Mouse (Mus musculus) retina, adult 2 months (tissue): ENCODE measurements around the gene Slc9b1.
A peak's percentile ranks its signal among the peaks of the same experiment; 100 is the strongest.

Experiments used
- DNase-seq: peaks from one replicate; pipeline ENCODE4 v3.0.0-alpha.2; 2012; ENCODE audit warnings: low read depth, low spot score

Gene Slc9b1

DNA sequence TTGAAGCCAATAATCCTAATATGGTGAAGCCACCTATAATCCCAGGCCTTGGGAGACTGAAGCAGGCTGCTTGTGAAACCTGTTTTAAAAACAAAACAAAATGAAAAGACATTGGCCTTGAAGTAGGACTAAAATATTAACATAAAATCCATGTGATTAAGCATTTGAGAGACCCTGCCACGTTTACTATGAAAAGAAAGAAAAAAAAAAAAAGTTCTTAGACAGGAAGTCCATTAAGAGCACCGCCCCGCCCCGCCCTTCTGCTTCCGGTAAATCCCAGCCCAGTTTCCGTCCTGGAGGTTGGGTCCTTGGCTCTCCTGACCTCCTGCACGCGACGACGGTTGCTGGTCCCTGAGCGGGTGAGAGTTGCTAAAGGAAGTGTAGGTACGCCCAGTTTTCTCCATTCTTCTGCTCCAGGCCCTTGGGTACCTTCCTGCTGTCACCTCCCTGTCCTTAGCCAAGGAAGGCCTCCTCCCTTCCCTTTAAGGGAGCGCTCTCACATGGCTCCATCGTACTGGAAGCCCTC is at the start of gene Slc9b1:
Gene Slc9b1 (plus strand): TSS at position 291 of the 526 bp plus-strand sequence.
- DNase-seq = no peak

DNA sequence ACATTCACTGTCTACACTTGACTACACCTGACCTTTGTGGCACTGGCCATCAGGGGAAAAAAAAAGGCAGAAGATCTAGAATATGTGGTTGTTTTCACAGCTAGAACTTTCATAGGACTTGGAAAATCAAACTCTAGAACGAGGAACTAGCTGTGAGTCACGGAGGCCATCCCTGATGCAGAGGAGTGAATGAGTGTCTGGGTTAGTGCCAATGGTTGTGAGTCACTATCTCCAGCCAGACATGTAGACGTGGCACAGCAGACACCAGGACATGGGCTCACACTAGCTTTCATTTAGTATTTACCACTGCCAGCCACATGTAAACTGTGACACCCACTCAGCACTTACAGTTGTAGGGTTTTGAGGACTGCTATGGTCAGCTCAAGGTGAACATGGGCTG is 49.3 kb upstream of the Slc9b1 start:
- no peak for DNase-seq

DNA sequence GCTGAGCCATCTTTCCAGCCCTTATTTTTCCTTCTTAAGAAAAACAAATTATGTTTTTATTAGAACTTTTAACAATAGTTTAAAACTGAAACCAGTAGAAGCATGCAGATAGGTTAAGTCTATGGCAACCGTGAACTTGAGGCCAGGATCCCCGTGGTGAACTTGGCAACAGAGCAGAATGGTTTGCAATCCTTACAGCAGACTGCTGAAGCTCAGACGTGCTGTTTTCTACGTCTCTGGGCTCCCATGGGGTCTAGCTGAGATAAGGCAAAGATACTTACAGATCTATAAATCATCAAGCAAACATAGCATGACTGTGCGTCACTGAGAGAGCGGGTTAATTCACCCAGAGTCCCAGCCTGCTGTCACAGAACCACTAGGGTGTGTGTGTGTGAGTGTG is 47.7 kb upstream of the Slc9b1 start:
- no peak for DNase-seq

DNA sequence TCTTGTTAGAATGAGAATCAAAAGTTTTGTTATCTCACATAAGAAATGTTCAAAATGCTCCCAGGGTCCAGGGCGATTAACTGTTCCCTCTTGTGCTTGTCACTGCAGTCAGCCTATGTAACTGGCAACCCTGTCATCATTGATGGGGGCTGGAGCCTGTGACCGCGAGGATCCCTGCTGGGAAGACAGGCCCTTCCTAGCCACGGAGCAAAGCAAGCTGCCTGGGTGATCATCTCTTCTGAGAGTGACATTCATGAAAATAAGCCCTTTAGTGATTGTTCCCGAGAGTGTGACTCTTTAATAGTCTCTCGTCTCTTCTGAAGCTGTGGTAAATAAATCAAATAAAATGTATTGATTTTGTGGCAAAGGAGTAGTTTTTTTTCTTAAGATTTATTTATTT is 43.8 kb upstream of the Slc9b1 start:
- DNase-seq = no peak

DNA sequence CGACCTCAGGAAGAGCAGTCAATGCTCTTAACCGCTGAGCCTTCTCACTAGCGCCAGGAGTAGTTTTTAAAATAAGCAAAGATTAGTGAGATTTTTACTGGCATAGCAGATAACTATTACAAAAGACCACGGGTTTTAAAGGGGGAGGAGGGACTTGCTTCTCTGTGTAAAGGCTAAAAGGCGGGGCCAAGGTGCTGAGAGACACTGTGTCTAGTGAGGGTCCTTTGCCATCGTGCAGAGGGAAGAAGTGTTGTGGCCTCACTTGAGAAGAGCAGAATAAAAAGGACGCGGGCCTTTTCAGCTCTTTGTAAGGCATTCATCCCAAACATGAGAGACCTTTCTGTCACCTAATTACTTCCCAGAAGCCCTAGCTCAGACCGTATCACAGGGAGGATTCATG is 43.3 kb upstream of the Slc9b1 start:
- no peak for DNase-seq

DNA sequence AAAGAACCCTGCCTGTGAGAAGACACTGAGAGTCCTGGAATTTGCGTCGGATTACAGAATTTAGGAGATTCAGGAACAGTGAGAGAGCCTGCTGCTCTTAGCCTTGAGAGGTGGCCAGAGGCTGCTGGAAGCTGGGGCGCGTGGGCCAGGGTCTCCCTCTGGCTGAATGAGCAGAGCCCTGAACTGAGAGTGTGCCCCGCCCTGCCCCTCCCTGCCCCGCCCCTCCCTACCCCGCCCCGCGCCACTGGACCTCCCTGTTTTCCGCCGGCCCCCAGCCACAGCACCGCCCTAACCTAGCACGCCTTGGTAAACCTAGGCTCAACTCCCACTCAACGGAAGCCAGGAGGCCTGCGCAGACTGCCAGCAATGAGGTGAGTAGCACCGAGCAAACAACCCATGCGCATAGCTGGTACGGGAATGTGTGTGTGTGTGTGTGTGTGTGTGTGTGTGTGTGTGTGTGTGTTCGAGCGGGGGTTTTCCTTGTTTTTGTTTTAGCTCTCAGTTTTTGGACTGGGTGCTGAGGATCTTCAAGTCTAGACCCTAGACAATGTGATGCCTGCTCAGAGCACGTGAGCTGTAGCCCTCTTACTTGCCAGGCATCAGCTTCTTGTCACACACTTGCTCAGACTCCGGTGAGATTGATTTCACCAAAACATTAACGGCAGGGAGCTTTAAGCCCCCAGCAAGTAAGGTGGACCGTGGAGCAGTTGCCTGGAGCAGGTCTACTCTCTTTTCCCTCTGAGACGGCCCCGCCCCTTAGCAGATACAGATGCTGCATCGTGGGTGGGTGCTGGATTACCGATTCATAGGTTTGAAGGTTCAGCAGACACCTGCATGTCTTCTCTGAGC is 40.2 kb upstream of the Slc9b1 start, which contains the start of gene Slc9b2:
Gene Slc9b2 (plus strand): TSS at position 290 of the 849 bp plus-strand sequence.
- no peak for DNase-seq

DNA sequence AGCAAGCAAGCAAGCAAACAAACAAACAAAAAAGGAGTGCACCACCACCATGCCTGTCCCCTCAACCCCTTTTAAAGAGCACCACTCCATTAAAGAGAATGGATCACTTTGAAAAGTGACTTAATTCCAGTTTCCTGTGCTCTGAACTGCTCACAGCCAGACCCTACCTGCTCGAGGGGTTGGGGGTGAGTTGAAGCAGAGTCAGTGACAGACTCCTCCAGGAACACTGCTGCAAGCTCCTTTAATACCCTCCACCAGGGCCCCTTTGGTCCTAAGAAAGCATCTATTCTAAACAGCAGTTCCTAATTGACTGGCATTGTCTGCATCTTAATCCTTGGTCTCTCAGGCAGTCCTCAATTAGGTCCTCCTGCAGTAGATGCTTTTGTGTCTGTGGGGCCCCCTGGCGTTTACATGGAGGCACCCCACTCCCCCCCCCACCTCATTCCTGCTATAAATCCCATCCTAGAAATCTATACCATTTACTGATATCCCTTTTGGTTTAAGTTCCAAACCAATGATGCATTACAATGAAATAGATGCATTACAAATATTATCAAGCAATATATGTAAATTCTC is 34.8 kb upstream of the Slc9b1 start:
- DNase-seq = no peak

DNA sequence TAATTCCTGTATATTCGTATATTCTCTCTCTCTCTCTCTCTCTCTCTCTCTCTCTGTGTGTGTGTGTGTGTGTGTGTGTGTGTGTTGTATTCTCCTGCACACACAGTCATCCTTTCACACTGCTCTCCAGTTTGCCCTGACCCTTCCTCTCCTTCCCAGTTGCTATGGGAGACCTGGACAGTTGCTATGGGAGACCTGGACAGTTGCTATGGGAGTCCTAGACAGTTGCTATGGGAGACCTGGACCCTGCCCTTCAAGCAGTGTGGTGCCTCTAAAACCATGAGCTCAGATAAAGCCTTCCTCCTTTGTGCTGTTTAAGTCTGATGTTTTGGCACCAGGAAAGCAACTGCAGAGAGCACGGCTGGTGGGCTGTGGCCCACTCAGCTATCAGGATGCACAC is 34.1 kb upstream of the Slc9b1 start:
- DNase-seq = no peak

DNA sequence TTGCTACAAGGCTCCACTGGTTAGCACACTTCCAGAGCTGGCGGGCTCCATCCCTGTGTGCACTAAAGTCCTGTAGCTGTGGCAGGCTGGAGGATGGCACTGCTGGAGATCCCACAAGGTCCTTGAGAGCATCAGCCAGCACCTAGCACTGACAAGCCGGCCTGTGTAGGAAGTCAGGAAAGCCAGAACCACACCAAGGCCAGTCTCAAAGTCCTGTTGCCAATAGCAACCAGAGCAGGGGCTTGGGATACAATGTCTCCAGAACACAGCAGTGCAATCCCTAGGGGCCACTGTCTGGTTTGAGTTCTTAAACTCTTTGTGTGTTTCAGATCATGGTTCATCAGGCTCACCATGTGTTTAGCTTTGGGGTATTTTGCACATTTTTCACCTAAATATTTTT is 33.0 kb upstream of the Slc9b1 start:
- DNase-seq = no peak

DNA sequence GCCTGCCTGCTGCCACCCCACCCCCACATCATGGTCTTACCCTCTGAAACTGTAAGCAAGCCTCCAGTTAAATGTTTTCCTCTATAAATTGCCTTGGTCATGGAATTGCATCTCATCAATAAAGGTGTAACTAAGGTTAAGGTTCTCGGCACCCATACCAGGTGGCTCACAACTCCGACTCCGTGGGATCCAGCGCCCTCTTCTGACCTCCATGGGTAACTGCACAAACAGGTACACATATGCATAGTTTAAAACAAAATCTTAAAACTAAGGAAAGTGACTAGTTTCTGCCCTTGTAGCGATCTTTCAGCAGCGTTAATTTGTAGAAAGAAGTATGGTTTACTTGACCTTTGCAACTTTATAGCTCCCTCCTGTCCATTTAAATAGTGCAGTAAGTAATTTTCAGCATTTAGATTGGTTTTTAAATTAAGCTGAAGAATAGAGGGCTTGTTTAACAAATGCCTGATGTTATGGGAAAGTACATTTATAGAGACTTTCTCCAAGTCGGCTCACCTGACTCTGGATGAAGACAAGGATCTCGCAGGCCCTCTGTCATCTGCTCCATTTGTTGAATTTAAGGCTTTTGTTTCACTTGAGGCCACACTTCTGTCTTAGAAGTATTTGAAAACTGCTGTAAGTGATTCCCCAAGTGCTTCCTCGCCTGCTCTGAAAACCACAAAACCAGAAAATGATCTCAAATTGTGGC is 32.0 kb upstream of the Slc9b1 start:
- DNase-seq = no peak

DNA sequence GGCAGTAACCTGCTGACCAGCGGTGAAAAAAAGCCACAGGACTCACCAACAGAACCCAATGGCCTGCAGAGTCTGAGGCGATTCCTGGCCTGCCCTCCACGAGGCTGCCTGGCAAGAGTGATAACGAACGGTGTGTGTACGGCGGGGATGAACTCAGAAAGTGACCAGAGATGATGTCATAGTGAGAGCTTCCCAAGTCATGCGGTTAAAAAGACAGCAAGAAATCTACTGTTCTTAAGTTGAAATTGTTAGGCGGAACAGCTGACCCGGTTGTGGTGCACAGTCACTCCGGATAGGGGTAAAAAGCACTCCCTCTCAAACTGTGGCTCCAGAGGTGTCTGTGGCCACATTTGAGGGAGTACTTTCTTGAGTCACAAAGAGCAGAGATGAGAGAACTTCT is 29.5 kb upstream of the Slc9b1 start:
- no peak for DNase-seq

DNA sequence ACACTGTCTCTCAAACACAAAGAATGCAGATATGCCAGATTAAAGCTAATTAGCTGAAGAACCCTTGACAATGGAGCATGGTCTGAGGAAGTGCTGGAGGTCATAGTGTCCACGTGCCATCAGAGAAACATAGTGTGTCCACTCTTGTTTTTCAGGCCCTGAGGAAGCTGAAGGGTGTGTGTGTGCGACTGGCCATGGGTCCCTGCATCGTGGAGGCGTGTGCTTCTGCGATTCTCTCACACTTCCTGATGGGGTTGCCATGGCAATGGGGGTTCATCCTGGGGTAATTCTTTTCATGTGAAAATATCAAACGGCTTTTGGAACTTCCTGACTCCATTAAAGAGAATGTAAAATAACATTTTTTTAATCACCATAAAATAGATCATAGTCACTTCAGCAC is 23.5 kb upstream of the Slc9b1 start:
- no peak for DNase-seq

DNA sequence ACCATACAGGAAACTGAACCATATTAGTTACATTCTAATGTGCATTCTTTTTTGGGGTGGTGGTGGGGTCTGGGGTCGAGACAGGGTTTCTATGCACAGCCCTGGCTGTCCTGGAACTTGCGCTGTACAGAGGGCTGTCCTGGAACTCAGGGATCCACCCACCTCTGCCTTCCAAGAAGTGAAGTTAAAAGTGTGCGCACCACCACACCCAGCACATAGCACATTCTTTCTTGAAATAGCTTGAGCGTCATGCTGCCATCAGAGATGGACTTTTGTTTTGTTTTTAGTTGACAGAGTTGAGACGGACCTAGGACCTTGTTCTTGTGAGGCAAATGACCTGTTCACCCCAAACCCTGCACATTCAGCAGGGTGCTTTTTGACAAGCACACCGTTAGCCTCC is 20.7 kb upstream of the Slc9b1 start:
- no peak for DNase-seq

DNA sequence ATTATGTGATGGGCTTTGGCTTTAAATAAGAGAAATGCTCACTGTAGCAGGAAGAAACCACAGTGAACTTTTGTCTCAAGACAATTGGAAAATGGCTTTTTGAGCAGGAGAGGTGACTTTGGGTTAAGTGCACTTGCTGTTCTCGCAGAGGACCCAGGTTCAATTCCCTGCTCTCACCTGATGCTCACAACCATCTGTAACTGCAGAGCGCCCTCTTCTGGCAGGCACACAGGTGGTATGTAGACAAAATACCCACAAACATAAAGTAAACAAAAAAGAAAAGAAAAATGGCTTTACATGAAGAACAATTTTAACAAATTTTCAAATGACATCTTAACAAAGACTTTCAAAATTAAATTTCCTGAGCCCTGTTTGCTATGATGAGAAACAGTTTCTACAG is 20.2 kb upstream of the Slc9b1 start:
- DNase-seq = no peak

DNA sequence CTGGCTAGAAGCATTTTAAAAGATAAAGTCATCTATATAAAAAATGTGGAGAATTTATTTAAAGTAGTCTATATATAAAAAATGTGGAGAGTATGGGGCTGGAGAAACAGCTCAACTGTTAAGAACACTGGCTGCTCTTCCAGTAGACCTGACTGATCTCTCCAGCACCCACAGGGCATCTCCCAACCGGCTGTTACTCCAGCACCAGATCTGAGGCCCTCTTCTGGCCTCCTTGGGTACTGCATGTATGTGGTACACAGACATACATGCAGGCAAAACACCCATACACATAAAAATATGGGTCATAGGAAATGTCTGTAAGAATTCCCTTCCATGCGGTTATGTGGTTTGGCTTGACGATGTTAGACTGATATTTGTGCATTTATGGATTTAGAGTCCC is 19.3 kb upstream of the Slc9b1 start:
- peak; percentile 3 for DNase-seq

DNA sequence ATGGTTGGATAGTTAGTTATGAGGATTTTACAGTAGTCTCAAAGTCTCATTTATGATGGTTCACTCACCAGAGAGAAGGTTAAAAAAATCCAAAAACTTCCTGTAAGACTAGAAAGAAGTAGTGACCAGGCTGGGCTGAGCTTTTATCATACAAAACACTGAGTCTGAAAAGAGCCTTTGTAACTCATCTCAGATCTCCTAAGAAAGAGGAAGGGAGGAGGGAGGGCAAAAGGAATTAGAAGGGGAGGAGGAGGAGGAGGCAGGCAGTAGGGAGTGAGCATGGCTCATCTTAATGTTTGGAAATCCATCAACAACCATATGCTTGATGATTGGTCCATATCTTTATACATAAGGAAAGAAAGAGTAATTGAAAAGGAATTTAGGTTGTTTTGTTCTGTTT is 15.1 kb upstream of the Slc9b1 start:
- DNase-seq = no peak

DNA sequence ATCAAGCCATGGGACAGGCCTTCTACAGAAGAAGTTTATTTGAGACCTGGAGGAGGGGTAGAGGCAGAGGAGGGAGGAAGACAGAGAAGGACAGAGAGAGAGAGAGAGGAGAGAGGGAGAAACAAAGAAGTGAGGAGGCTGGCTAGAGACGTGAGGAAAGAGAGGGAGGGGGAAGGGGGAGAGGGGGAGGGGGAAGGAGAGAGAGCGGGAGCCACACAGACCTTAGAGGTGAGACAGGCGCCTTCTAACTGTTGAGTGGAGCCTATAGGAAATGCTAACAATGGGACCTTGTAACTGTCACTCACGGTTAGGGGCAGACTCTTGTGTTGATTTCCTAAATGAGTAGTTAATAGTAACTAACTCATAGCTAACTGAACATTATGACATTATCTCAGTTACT is 14.1 kb upstream of the Slc9b1 start:
- no peak for DNase-seq

DNA sequence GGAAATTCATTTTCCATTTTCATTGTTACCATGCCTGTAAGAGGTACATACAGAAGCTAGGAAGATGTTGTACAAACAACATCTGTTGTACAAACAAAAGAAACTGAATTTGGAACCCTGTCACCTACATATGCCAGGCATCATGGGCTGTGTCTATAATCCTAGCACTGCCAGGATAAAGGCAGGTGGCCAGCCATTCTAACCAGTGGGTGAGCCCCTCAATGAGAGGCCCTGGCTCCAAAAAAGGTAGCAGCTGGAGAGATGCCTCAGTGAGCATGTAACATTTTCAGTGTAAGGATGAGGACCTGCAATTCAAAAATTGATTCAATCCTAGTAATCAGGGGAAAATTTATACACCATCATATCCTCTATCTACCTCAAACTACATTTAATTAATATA is 1.2 kb downstream of the Slc9b1 start:
- no peak for DNase-seq

DNA sequence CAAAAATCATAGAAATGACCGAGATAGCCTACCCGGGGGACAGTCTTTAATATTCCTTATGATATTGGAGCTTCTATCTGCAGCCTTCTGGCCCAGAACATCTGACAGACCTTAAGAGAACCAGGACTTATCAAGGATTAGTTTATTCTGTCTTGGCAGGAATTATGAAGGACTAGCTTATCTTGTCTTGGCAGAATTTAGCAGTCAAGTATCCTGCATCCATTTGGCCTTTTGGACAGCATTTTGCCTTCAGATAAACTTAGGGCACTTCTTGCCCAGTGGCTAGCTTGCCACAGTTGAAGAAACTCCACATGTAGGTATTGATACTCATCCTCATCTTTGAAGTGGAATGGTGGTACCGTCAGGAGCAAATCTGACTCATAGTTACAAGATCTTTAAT is 4.0 kb downstream of the Slc9b1 start:
- DNase-seq = no peak

DNA sequence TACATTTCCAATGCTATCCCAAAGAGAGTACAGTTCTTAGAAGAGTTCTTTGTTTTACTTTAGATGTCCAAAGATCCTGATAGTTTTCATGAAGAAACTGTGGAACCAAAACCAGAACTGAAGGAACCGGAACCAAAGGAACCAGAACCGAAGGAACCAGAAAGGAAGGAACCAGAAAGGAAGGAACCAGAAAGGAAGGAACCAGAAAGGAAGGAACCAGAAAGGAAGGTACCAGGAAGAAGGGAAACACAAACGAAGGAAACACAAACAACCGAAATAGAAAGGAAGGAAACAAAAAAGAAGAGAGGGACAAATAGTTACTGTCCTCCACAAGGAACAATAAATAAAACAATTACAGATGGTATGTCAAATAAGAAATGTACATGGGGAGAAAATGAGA is 9.6 kb downstream of the Slc9b1 start:
- no peak for DNase-seq

DNA sequence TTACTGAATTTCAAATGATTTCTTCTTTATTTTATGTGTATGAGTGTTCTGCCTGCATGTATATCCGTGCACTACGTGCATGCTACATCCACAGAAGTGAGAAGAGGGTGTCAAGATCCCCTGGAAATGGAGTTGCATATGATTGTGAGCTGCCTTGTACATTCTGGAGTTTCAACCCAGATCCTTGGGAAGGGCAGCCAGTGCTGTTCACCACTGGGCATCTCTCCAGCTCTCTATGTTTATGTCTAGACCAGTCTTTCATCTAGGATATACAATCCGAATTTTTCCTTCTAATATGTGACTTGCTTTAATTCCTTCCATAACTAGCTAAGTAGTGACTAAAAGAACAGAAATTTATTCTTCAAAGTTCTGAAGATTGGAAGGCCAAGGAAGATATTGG is 28.0 kb downstream of the Slc9b1 start:
- DNase-seq = no peak

DNA sequence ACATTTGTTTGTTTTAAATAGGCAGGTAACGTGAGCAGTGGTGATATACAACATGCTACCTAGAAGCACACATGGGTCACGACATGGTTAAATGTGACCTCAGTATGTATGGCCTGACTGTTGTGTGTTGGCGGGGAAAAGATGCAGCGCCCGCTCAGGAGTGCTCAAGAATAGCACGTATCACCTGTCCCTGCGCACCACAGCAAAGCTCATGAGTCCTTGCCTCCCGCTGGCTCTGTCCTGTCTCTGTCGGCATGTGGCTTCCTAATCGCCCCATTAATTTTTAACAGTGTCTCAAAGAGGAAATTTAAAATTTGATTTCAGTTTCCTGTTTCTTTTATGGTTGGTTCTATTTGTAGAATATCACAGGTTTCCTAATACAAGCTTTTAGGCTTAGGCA is 29.6 kb downstream of the Slc9b1 start:
- DNase-seq = no peak

DNA sequence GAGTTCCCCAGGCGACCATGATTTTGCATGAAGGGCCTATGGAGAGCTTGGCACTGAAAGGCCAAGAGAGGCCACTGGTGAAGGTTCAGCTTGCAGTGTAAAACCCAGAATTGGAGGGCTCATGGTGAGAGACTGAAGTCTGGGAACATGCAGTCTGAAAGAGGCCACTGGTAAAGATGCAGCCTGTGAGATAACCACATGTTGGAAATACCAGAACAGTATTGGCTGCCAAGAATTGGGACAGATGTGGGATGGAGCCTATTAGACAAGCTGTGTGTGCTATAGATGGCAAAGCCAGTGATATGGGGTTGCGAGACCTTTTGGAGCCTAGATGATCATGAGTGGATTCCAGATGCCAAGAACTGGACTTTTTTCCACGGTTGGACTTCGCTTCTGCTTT is 32.0 kb downstream of the Slc9b1 start:
- DNase-seq = no peak
